Mouse (Mus musculus): Measurements from ENCODE around the gene Slc25a12. TPM values are rescaled to one million over a fixed set of nuclear protein-coding genes. Genes with fewer than 3 reads are reported as not detected.

The Slc25a12 gene
- polyA plus RNA-seq, 1 experiment, result 40.7 TPM

DNA sequence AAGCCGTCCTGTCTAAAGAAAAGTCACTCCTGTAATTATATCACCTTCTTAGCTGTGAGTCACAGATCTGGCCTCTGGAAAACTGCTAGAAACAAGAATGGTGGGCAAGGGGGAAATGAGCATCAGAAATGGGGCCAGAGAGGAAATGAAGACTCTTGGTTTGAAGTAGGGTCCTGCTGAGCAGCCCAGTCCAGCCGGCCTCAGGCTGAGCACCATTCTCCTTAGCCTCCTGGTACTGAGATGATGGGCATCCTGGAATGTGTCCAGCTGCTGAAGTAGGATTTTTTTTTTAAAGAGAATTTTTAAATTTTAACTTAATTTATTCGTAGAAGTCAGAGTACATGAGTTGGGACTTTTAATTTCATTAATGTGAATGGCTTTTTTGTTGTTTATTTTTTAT lies 62.7 kb downstream of the Slc25a12 start:
- TF ChIP-seq MYOG (IDR thresholded peaks at IDR 0.05; ENCODE audit: control insufficient read depth in 1 of 3, insufficient read depth in 1 of 3, insufficient read length in 2 of 3, low read depth in 2 of 3) (no peak), POLR2AphosphoS2 (IDR thresholded peaks at IDR 0.05; ENCODE audit: insufficient read length, low read depth) (no peak), TCF12 (IDR thresholded peaks at IDR 0.05; ENCODE audit: insufficient read depth, poor library complexity, severe bottlenecking) (no peak), E2F4 (IDR thresholded peaks at IDR 0.05; ENCODE audit: insufficient read depth) (no peak), MAX (IDR thresholded peaks at IDR 0.05; ENCODE audit: low read depth) (no peak), SRF (IDR thresholded peaks at IDR 0.05; ENCODE audit: control insufficient read depth, insufficient read length, low read depth) (no peak), POLR2A (IDR thresholded peaks at IDR 0.05; ENCODE audit: insufficient read length, low read depth) (no peak), TCF3 (IDR thresholded peaks at IDR 0.05; ENCODE audit: insufficient read length, low read depth) (no peak), MYOD1 (IDR thresholded peaks at IDR 0.05; ENCODE audit: control insufficient read depth in 1 of 3, insufficient read length in 2 of 3, low read depth in 2 of 3) (no peak), REST (IDR thresholded peaks at IDR 0.05; ENCODE audit: insufficient read depth, insufficient read length) (no peak), CEBPB (IDR thresholded peaks at IDR 0.05; ENCODE audit: insufficient read depth, poor library complexity, severe bottlenecking) (no peak), USF1 (IDR thresholded peaks at IDR 0.05; ENCODE audit: low read depth) (no peak)
- no peaks in the 10 kb centered on the region for H3K27me3 ChIP-seq (ENCODE audit: control insufficient read depth, insufficient read depth, insufficient read length)
- peaks cover 5% of the 10 kb centered on the region for H3K36me3 ChIP-seq (ENCODE audit: control insufficient read depth, insufficient read depth)
- H3ac ChIP-seq (ENCODE audit: control insufficient read depth, insufficient read length), result no peak overlapping the region
- no peak overlapping the region for H3K4me2 ChIP-seq (ENCODE audit: low read depth)
- no peak overlapping the region for H3K4me3 ChIP-seq
- no peaks in the 10 kb centered on the region for H3K79me2 ChIP-seq (ENCODE audit: control insufficient read depth, insufficient read depth)

DNA sequence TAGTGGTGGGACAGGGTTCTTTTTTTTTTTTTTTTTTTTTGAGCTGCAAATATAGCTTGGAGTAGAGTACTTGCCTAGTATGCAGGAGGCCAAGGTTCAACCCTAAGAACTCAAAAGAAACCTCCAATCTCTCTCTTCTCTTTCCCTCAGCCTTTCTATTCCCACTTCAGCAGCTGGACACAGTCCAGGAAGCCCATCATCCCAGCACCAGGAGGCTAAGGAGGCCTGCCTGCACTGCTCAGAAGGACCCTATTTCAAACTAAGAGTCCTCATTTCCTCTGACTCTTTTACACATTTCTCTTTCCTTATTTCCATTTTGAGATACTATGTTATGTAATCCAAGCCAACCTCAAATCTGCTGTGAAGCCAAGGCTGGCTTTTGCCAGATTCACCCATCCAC lies 64.3 kb downstream of the Slc25a12 start:
- no peak for TF ChIP-seq TCF12 (IDR thresholded peaks at IDR 0.05; ENCODE audit: insufficient read depth, poor library complexity, severe bottlenecking)
- no peak for TF ChIP-seq CEBPB (IDR thresholded peaks at IDR 0.05; ENCODE audit: insufficient read depth, poor library complexity, severe bottlenecking)
- TF ChIP-seq E2F4 (IDR thresholded peaks at IDR 0.05; ENCODE audit: insufficient read depth), result no peak
- TF ChIP-seq POLR2AphosphoS2 (IDR thresholded peaks at IDR 0.05; ENCODE audit: insufficient read length, low read depth), result no peak
- TF ChIP-seq REST (IDR thresholded peaks at IDR 0.05; ENCODE audit: insufficient read depth, insufficient read length), result no peak
- no peak for TF ChIP-seq MAX (IDR thresholded peaks at IDR 0.05; ENCODE audit: low read depth)
- no peak for TF ChIP-seq MYOG (IDR thresholded peaks at IDR 0.05; ENCODE audit: control insufficient read depth in 1 of 3, insufficient read depth in 1 of 3, insufficient read length in 2 of 3, low read depth in 2 of 3)
- TF ChIP-seq TCF3 (IDR thresholded peaks at IDR 0.05; ENCODE audit: insufficient read length, low read depth), result no peak
- no peak for TF ChIP-seq MYOD1 (IDR thresholded peaks at IDR 0.05; ENCODE audit: control insufficient read depth in 1 of 3, insufficient read length in 2 of 3, low read depth in 2 of 3)
- TF ChIP-seq USF1 (IDR thresholded peaks at IDR 0.05; ENCODE audit: low read depth), result no peak
- no peak for TF ChIP-seq SRF (IDR thresholded peaks at IDR 0.05; ENCODE audit: control insufficient read depth, insufficient read length, low read depth)
- H3K4me3 ChIP-seq, result no peak overlapping the region
- H3ac ChIP-seq (ENCODE audit: control insufficient read depth, insufficient read length), result no peak overlapping the region
- H3K79me2 ChIP-seq (ENCODE audit: control insufficient read depth, insufficient read depth), result no peaks in the 10 kb centered on the region
- H3K27me3 ChIP-seq (ENCODE audit: control insufficient read depth, insufficient read depth, insufficient read length), result no peaks in the 10 kb centered on the region
- H3K36me3 ChIP-seq (ENCODE audit: control insufficient read depth, insufficient read depth), result peaks cover 5% of the 10 kb centered on the region
- H3K4me2 ChIP-seq (ENCODE audit: low read depth), result no peak overlapping the region

DNA sequence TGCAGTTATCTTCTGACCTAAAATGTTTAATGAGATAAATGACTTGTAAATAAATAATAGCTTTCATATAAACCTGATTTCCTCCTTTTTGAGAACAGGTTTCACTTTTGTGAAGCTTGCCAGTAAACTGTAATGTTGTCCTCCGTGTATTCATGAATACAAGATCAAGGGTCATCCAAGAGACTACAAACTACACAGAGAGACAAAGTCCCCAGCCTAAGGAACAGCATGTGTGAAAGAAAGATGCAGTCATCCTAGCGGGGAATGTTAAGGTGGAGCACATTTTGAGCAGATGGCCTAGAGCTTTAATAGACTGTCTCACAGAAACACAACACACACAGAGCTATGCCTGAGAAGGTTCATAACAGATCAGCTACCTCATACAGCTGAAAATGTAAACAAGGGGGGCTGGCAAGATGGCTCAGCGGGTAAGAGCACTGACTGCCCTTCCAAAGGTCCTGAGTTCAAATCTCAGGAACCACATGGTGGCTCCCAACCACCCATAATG lies 65.3 kb downstream of the Slc25a12 start:
- Histone ChIP-seq H3K4me2 (ENCODE audit: low read depth) (no peak overlapping the region), H3K79me2 (ENCODE audit: control insufficient read depth, insufficient read depth) (no peaks in the 10 kb centered on the region), H3K4me3 (no peak overlapping the region), H3K27me3 (ENCODE audit: control insufficient read depth, insufficient read depth, insufficient read length) (no peaks in the 10 kb centered on the region), H3K36me3 (ENCODE audit: control insufficient read depth, insufficient read depth) (peaks cover 5% of the 10 kb centered on the region), H3ac (ENCODE audit: control insufficient read depth, insufficient read length) (no peak overlapping the region)
- TF ChIP-seq MYOD1 (IDR thresholded peaks at IDR 0.05; ENCODE audit: control insufficient read depth in 1 of 3, insufficient read length in 2 of 3, low read depth in 2 of 3) (no peak), TCF3 (IDR thresholded peaks at IDR 0.05; ENCODE audit: insufficient read length, low read depth) (no peak), REST (IDR thresholded peaks at IDR 0.05; ENCODE audit: insufficient read depth, insufficient read length) (no peak), POLR2A (IDR thresholded peaks at IDR 0.05; ENCODE audit: insufficient read length, low read depth) (no peak), SRF (IDR thresholded peaks at IDR 0.05; ENCODE audit: control insufficient read depth, insufficient read length, low read depth) (no peak), E2F4 (IDR thresholded peaks at IDR 0.05; ENCODE audit: insufficient read depth) (no peak), USF1 (IDR thresholded peaks at IDR 0.05; ENCODE audit: low read depth) (no peak), MYOG (IDR thresholded peaks at IDR 0.05; ENCODE audit: control insufficient read depth in 1 of 3, insufficient read depth in 1 of 3, insufficient read length in 2 of 3, low read depth in 2 of 3) (no peak), TCF12 (IDR thresholded peaks at IDR 0.05; ENCODE audit: insufficient read depth, poor library complexity, severe bottlenecking) (no peak)

DNA sequence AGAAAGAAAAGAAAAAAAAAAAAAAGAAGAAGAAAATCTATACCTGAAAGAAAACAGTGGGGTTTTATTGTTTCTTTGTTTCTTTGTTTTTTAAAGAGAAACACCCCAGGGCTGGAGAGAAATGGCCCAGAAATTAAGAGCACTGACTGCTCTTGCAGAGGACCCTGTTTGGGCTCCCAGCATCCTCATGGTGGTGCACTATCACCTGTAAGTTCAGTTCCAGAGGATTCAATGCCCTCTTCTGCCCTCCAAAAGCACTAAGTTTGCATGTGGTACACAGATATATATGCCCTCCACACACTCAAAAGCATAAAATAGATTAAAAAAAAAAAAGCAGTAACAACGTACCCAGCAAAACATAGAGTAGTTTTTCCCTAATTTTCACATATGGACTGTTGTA lies 68.8 kb downstream of the Slc25a12 start:
- Histone ChIP-seq H3K36me3 (ENCODE audit: control insufficient read depth, insufficient read depth) (peaks cover under 1% of the 10 kb centered on the region), H3K79me2 (ENCODE audit: control insufficient read depth, insufficient read depth) (no peaks in the 10 kb centered on the region), H3K4me3 (no peak overlapping the region), H3ac (ENCODE audit: control insufficient read depth, insufficient read length) (no peak overlapping the region), H3K4me2 (ENCODE audit: low read depth) (no peak overlapping the region), H3K27me3 (ENCODE audit: control insufficient read depth, insufficient read depth, insufficient read length) (no peaks in the 10 kb centered on the region)
- no peak for TF ChIP-seq REST (IDR thresholded peaks at IDR 0.05; ENCODE audit: insufficient read depth, insufficient read length)
- no peak for TF ChIP-seq USF1 (IDR thresholded peaks at IDR 0.05; ENCODE audit: low read depth)
- no peak for TF ChIP-seq TCF3 (IDR thresholded peaks at IDR 0.05; ENCODE audit: insufficient read length, low read depth)
- no peak for TF ChIP-seq MYOD1 (IDR thresholded peaks at IDR 0.05; ENCODE audit: control insufficient read depth in 1 of 3, insufficient read length in 2 of 3, low read depth in 2 of 3)

DNA sequence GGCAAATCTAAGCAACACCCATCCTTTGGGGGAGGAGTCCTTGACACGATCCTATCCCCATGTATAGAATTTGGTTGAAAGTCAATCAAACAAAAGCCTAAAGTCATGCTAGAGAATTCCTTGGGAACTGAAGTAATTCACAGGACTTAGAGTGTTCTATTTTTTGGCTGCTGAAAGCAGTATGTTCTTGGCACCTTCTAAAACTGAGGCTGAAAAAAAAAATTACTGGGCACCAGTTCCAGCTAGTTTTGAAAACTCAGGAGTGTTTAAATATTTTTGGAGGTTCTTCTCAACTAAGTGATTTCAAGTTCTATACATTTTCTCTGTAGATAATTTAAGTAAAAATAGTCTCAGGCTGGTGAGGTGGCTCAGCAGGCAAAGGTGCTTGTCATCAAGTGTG lies 70.0 kb downstream of the Slc25a12 start:
- Histone ChIP-seq H3K27me3 (ENCODE audit: control insufficient read depth, insufficient read depth, insufficient read length) (no peaks in the 10 kb centered on the region), H3K4me2 (ENCODE audit: low read depth) (no peak overlapping the region), H3K79me2 (ENCODE audit: control insufficient read depth, insufficient read depth) (no peaks in the 10 kb centered on the region), H3K36me3 (ENCODE audit: control insufficient read depth, insufficient read depth) (no peaks in the 10 kb centered on the region), H3K4me3 (no peak overlapping the region), H3ac (ENCODE audit: control insufficient read depth, insufficient read length) (no peak overlapping the region)
- TF ChIP-seq REST (IDR thresholded peaks at IDR 0.05; ENCODE audit: insufficient read depth, insufficient read length), result no peak
- TF ChIP-seq POLR2AphosphoS2 (IDR thresholded peaks at IDR 0.05; ENCODE audit: insufficient read length, low read depth), result no peak
- no peak for TF ChIP-seq TCF3 (IDR thresholded peaks at IDR 0.05; ENCODE audit: insufficient read length, low read depth)
- TF ChIP-seq MYOD1 (IDR thresholded peaks at IDR 0.05; ENCODE audit: control insufficient read depth in 1 of 3, insufficient read length in 2 of 3, low read depth in 2 of 3), result no peak
- TF ChIP-seq MAX (IDR thresholded peaks at IDR 0.05; ENCODE audit: low read depth), result no peak
- no peak for TF ChIP-seq CEBPB (IDR thresholded peaks at IDR 0.05; ENCODE audit: insufficient read depth, poor library complexity, severe bottlenecking)
- no peak for TF ChIP-seq USF1 (IDR thresholded peaks at IDR 0.05; ENCODE audit: low read depth)
- TF ChIP-seq TCF12 (IDR thresholded peaks at IDR 0.05; ENCODE audit: insufficient read depth, poor library complexity, severe bottlenecking), result no peak
- no peak for TF ChIP-seq E2F4 (IDR thresholded peaks at IDR 0.05; ENCODE audit: insufficient read depth)
- no peak for TF ChIP-seq SRF (IDR thresholded peaks at IDR 0.05; ENCODE audit: control insufficient read depth, insufficient read length, low read depth)
- TF ChIP-seq MYOG (IDR thresholded peaks at IDR 0.05; ENCODE audit: control insufficient read depth in 1 of 3, insufficient read depth in 1 of 3, insufficient read length in 2 of 3, low read depth in 2 of 3), result no peak
- TF ChIP-seq POLR2A (IDR thresholded peaks at IDR 0.05; ENCODE audit: insufficient read length, low read depth), result no peak
